Mouse (Mus musculus): ENCODE results near the gene Cabin1. TPM values are rescaled to one million over a fixed set of nuclear protein-coding genes. Genes with fewer than 3 reads are reported as not detected.

Cabin1 gene
- polyA plus RNA-seq, 1 experiment, result 31.2 TPM

DNA sequence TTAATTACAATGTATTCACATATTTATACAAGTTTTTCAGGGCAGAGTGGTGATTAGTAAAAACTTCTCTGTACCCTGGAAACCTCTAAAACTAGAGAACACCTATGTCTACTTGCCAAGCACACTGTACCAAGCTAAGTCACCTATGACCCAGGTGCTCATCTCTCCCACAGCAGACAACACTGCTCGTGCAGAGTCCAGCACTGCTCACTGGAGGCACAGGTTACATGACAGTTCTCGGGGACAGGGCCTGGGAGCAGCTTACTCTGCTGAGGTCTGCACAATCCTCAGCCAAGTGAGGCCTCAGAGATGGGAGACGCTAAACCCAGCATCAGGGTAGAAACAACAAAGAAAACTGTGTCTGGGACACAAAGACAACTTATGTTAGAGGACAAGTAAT, 49.3 kb downstream of the Cabin1 start:
- Histone ChIP-seq H3K36me3 (replicated peaks; ENCODE audit: low read length) (peaks cover 100% of the 10 kb centered on the region), H3K4me3 (replicated peaks) (no peak overlapping the region), H3K27me3 (replicated peaks) (no peaks in the 10 kb centered on the region), H3K9me3 (no peaks in the 10 kb centered on the region), H3K4me1 (0 out of 2 replicates have a peak, but pooled peaks cover 3% of the 10 kb centered on the region)
- TF ChIP-seq GATA1 (IDR thresholded peaks at IDR 0.05; ENCODE audit: borderline replicate concordance, low read length), result no peak
- TF ChIP-seq FLI1 (IDR thresholded peaks at IDR 0.05; ENCODE audit: low read length), result no peak

DNA sequence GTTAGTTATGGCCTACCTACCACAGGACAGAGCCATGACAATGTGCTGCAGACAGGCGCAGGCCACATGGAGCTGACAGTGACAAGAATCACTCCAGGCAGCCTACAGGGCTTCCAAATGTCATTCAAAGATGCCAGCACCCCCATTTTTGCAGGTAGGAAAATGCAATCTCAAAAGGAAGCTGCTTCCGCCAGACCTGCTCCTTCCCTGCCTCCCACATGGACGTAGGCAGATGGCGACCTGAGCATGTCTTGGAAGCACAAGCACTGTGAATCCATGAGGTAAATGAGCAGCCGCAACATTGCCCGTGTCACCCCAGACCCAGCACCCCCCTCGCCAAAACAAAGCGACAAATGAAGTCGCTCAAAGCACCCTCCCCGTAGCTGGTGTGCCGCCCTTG, 51.1 kb downstream of the Cabin1 start:
- H3K9me3 ChIP-seq, result no peaks in the 10 kb centered on the region
- H3K4me3 ChIP-seq (replicated peaks), result no peak overlapping the region
- H3K27me3 ChIP-seq (replicated peaks), result no peaks in the 10 kb centered on the region
- H3K4me1 ChIP-seq, result peaks cover 15% of the 10 kb centered on the region
- no peak for TF ChIP-seq FLI1 (IDR thresholded peaks at IDR 0.05; ENCODE audit: low read length)
- H3K36me3 ChIP-seq (replicated peaks; ENCODE audit: low read length), result peaks cover 100% of the 10 kb centered on the region

DNA sequence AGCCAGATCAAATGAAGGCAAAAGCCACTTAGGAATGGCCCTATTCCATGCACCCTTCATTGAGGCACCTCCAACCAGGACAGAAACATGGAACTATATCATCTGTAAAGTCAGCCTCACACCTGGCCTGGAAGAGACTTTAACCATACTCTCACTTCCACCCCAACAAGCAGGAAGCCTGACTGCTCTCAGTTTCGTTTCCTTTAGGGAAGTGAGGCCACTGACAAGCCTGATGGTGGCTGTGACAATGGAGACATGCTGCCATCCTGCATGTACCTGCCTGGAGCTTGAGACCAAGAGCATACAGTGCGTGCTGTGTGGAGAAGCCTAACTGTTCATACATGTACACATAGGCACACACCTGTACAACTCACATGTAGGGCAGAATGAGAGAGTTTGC, 53.9 kb downstream of the Cabin1 start:
- Histone ChIP-seq H3K36me3 (replicated peaks; ENCODE audit: low read length) (peaks cover 97% of the 10 kb centered on the region), H3K4me1 (peaks cover 42% of the 10 kb centered on the region), H3K9me3 (no peaks in the 10 kb centered on the region), H3K27me3 (replicated peaks) (no peaks in the 10 kb centered on the region), H3K4me3 (replicated peaks) (peak overlapping the region; percentile 31)
- no peak for TF ChIP-seq FLI1 (IDR thresholded peaks at IDR 0.05; ENCODE audit: low read length)
- TF ChIP-seq GATA1 (IDR thresholded peaks at IDR 0.05; ENCODE audit: borderline replicate concordance, low read length), result no peak

DNA sequence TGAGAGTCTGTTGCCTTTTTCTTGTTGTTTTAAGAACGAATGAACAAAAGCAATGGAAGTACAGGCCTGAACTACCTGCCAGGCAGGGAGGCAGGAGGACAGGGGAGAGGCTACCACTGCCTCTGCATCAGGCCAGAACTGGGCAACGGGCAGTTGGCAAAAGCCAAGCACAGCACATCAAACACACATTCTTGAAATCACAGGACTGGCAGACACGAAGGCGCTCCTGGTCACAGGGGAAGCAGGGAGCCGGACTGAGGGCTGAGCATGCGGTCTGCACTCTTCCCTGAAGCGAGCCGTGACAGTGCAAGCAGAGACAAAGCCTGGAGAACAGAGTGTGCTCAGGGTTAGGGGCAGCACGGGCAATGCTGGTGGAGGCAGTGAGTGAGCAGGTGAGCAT, 54.9 kb downstream of the Cabin1 start:
- Histone ChIP-seq H3K36me3 (replicated peaks; ENCODE audit: low read length) (peaks cover 97% of the 10 kb centered on the region), H3K4me3 (replicated peaks) (peak overlapping the region; percentile 47), H3K9me3 (no peaks in the 10 kb centered on the region), H3K27me3 (replicated peaks) (no peaks in the 10 kb centered on the region), H3K4me1 (peaks cover 51% of the 10 kb centered on the region)
- TF ChIP-seq GATA1 (IDR thresholded peaks at IDR 0.05; ENCODE audit: borderline replicate concordance, low read length) (no peak), FLI1 (IDR thresholded peaks at IDR 0.05; ENCODE audit: low read length) (no peak)

DNA sequence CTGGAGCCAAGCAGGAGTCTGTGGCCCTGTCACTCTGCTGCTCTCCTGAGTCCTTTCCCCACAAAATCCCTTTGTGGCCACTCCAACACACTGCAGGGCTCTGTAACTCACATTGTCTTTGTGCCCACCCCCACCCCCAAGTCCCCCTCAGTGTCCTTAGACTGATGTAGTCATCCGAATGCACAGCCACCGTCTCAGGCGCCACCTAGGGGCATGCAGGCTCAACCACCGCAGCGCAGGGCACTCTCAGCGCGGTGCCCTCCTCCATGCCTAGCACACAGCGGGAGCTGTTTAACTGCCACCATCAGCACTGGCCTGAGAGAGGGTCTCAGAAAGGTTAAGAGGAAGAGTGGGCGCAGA, 55.5 kb downstream of the Cabin1 start:
- H3K36me3 ChIP-seq (replicated peaks; ENCODE audit: low read length), result peaks cover 97% of the 10 kb centered on the region

DNA sequence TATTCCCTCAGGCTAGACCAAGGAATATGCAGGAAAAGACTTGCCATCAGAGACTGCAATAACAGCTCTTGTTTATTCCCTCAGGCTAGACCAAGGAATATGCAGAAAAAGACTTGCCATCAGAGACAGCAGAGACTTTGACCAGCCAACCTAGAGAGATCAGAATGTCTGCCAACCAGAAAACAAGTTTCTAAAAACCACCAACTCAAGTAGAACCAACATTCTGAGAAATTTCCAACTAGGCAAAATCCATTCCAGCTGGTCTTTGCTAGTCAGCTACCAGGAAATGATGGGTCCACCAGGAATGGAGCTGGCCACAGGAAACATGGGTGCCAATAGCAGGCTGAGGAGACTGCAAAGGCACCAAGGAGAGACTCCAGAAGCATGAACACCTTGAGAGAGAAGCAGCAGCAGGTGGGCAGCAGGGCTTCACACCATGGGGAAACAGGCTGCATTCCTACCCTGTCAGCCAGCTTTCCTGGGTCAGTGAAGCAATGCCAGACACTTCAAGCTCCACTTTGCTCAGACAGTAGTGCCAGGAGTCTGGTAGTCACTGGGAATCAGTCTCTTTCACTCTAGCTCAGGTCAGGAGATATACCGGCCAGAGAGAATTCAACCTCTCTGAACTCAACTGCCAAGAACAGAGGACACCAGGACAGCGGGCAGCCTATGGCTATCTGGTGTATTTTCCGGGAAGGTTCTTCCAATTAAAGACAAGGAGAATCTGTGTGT, 56.1 kb downstream of the Cabin1 start:
- TF ChIP-seq FLI1 (IDR thresholded peaks at IDR 0.05; ENCODE audit: low read length), result no peak
- TF ChIP-seq GATA1 (IDR thresholded peaks at IDR 0.05; ENCODE audit: borderline replicate concordance, low read length), result no peak
- Histone ChIP-seq H3K4me3 (replicated peaks) (no peak overlapping the region), H3K9me3 (no peaks in the 10 kb centered on the region), H3K36me3 (replicated peaks; ENCODE audit: low read length) (peaks cover 97% of the 10 kb centered on the region), H3K27me3 (replicated peaks) (no peaks in the 10 kb centered on the region), H3K4me1 (peaks cover 63% of the 10 kb centered on the region)

More for the DNA sequence above, 55.5 kb downstream of the Cabin1 start:
- TF ChIP-seq GATA1 (IDR thresholded peaks at IDR 0.05; ENCODE audit: borderline replicate concordance, low read length), result no peak
- no peak for TF ChIP-seq FLI1 (IDR thresholded peaks at IDR 0.05; ENCODE audit: low read length)
- Histone ChIP-seq H3K4me1 (peaks cover 57% of the 10 kb centered on the region), H3K9me3 (no peaks in the 10 kb centered on the region), H3K27me3 (replicated peaks) (no peaks in the 10 kb centered on the region), H3K4me3 (replicated peaks) (no peak overlapping the region)

DNA sequence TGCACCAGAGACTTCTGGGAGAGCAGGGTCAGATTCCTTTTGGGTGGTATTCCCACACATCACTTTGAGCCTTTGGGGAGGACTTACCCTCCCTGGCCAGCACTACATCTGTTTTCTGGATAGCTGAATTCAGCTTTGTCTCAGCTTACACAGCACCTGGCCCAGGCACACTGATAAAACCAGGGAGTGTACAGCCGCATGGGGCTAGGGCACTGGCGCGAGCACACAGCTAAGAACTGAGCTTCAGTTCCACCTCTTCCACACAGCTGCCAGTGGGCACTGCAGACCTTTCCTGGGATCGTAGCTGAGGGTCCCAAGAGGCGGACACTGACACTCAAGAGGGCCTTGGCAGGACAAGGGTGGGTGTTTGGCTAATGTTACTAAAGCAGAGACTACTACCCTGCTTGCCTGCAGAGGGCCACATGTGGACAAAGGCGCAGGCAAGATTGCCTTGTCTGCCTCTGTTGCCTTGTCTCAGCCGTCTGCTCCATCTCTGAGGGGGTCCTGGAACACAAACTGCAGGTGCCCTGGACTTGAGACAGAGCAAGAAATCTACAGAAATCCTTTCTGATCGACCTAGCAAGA, 57.4 kb downstream of the Cabin1 start:
- Histone ChIP-seq H3K4me1 (peaks cover 70% of the 10 kb centered on the region), H3K9me3 (no peaks in the 10 kb centered on the region), H3K4me3 (replicated peaks) (no peak overlapping the region), H3K27me3 (replicated peaks) (no peaks in the 10 kb centered on the region), H3K36me3 (replicated peaks; ENCODE audit: low read length) (peaks cover 95% of the 10 kb centered on the region)
- no peak for TF ChIP-seq GATA1 (IDR thresholded peaks at IDR 0.05; ENCODE audit: borderline replicate concordance, low read length)
- TF ChIP-seq FLI1 (IDR thresholded peaks at IDR 0.05; ENCODE audit: low read length), result no peak

DNA sequence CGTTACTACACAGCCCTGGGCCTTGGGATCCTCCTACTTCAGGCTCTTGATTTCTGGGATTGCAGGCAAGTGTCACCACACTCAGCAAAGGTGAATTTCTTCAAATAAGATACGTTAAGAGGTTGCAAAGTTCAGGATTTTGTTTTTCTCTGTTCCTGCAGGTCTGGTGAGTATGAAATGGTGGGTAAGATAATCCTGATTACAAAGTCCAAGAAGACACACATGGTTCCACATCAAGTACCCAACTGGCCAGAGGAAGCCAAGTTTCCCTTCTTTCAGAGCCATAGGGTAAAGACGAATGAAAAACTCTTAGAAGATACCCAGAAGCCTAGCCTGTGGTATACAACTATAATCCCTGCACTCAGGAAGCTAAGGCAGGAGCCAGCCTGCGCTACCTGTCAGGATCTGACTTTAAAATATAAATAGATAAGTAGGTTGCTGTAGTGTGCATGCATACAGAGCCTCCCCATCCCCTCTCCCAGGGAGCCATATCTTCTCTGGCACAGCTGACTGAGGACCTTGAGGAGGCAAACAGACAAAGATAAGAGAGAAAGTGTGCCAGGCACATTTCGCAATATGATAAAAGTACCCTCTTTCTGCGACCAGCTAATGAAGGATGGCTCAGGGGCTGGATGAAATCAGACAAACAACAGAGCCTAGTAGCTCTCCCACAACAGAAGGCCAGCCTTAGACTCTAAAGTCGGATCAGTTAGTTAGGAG, 58.3 kb downstream of the Cabin1 start:
- peaks cover 70% of the 10 kb centered on the region for H3K4me1 ChIP-seq
- peaks cover 94% of the 10 kb centered on the region for H3K36me3 ChIP-seq (replicated peaks; ENCODE audit: low read length)
- no peak overlapping the region for H3K4me3 ChIP-seq (replicated peaks)

DNA sequence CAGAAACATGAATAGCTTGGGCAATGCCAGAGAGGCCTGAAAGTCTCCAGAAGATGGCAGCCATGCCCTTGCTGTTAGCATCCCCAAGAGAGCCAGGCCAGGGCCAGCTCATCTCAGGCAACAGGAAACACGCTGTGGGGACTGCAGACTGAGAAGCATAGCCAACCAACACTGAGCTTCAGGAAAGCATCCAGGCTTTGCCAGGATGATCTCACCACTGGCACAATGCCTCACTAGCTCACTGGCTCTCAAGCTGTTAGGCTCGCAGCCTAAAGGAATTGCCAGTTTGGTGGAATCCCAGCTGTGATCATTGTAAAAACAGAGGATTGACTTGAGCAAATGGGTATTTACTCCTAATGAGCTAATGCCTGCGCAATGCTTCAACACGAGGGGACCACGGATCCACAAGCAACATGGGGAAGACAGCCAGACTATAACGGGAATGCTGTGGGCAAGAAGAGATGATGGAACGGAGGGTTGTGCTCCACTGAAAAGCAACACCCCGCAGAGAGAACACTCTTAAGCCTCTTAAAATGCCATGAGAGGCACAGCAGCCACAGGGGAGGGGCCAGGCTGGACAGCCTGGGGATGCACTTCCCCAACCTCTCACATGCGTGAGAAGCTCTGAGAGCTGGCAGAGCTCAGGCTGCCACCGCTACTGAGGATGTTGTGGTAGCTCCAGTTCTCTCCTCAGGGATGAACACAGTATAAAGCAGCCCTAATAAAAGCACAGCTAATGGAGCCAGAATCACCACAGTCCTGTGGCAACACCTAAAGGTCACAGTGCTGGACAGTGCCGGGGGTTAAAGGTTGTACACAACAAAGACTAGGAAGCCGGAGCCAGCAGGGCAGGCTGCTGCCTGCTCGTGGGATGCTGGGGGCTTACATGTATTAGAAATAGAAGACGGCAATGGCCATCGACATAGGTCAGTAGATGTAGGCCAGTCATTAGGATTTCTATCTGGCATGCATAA, 59.6 kb downstream of the Cabin1 start:
- H3K4me3 ChIP-seq (replicated peaks), result no peak overlapping the region
- H3K27me3 ChIP-seq (replicated peaks), result no peaks in the 10 kb centered on the region
- H3K36me3 ChIP-seq (replicated peaks; ENCODE audit: low read length), result peaks cover 94% of the 10 kb centered on the region
- no peaks in the 10 kb centered on the region for H3K9me3 ChIP-seq
- peaks cover 76% of the 10 kb centered on the region for H3K4me1 ChIP-seq
- TF ChIP-seq FLI1 (IDR thresholded peaks at IDR 0.05; ENCODE audit: low read length) (no peak), GATA1 (IDR thresholded peaks at IDR 0.05; ENCODE audit: borderline replicate concordance, low read length) (no peak)

More for the DNA sequence above, 58.3 kb downstream of the Cabin1 start:
- no peaks in the 10 kb centered on the region for H3K9me3 ChIP-seq
- TF ChIP-seq FLI1 (IDR thresholded peaks at IDR 0.05; ENCODE audit: low read length), result no peak
- TF ChIP-seq GATA1 (IDR thresholded peaks at IDR 0.05; ENCODE audit: borderline replicate concordance, low read length), result no peak
- no peaks in the 10 kb centered on the region for H3K27me3 ChIP-seq (replicated peaks)

Data from megakaryocyte, embryonic 14.5 days (primary cell).